Mouse (Mus musculus): ENCODE results near the gene Heatr5b. TPM values are rescaled to one million over a fixed set of nuclear protein-coding genes. Genes with fewer than 3 reads are reported as not detected.

The Heatr5b gene
- total and polyA plus RNA-seq, 3 experiments: 9.8 to 19.9 TPM; not detected in 1

DNA sequence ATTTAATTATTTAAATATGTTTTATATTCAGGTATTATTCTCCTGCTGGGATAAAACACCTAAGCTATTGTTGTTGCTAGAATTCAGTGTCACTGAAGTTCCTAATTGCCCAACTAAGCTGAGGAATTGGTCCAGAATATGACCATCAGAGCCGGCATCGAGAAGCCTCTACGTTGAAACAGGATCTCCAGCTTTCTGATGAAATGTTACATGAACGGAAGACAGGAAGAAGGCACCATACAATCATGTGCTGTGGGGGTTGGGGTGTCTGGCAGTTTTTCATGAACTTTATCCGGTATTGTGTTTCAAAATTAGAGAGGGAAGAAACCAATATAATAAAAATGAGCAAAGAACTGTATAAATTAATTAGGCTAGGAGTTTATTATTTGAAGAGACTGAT lies 71.9 kb downstream of the Heatr5b start:
- Histone ChIP-seq H3K9me3 (replicated peaks; ENCODE audit: insufficient read depth, low read length) (no peaks in the 10 kb centered on the region), H3K27me3 (ENCODE audit: control insufficient read depth in 1 of 2, insufficient read depth in 2 of 2, low read length in 2 of 2) (no peaks in the 10 kb centered on the region), H3K27ac (ENCODE audit: control insufficient read depth, low read depth, low read length) (no peak overlapping the region), H3K36me3 (ENCODE audit: control insufficient read depth in 1 of 2, insufficient read depth in 2 of 2, low read length in 2 of 2) (peaks cover 0 to 2% of the 10 kb centered on the region in 2 experiments; a peak in 2 of 4 replicates), H3K4me3 (ENCODE audit: control insufficient read depth in 1 of 2, insufficient read depth in 1 of 2, low read depth in 2 of 2, low read length in 2 of 2) (no peak overlapping the region), H3K4me1 (ENCODE audit: control insufficient read depth in 1 of 2, insufficient read depth in 2 of 2, low read length in 2 of 2) (no peaks in the 10 kb centered on the region), H3K9ac (ENCODE audit: control insufficient read depth, low read depth, low read length, poor library complexity, severe bottlenecking) (no peak overlapping the region), H3K79me2 (ENCODE audit: control insufficient read depth, insufficient read depth, low read length, poor library complexity) (no peaks in the 10 kb centered on the region)
- TF ChIP-seq USF2 (IDR thresholded peaks at IDR 0.05; ENCODE audit: borderline replicate concordance in 1 of 2, insufficient read depth in 1 of 2, low read depth in 1 of 2, low read length in 2 of 2) (no peak), JUND (IDR thresholded peaks at IDR 0.05; ENCODE audit: low read depth, low read length) (no peak), SIN3A (IDR thresholded peaks at IDR 0.05; ENCODE audit: low read length) (no peak), SMC3 (IDR thresholded peaks at IDR 0.05; ENCODE audit: low read depth, low read length) (no peak), ZKSCAN1 (IDR thresholded peaks at IDR 0.05; ENCODE audit: low read depth, low read length) (no peak), E2F4 (IDR thresholded peaks at IDR 0.05; ENCODE audit: borderline replicate concordance, low read depth, low read length) (no peak), GABPA (IDR thresholded peaks at IDR 0.05; ENCODE audit: low read depth, low read length) (no peak), MAFK (IDR thresholded peaks at IDR 0.05; ENCODE audit: borderline replicate concordance, low read depth, low read length) (no peak), NELFE (IDR thresholded peaks at IDR 0.05; ENCODE audit: low read depth, low read length) (no peak), MYB (IDR thresholded peaks at IDR 0.05; ENCODE audit: low read depth, low read length) (no peak), POLR2AphosphoS2 (IDR thresholded peaks at IDR 0.05; ENCODE audit: low read length) (no peak), CHD2 (IDR thresholded peaks at IDR 0.05; ENCODE audit: low read length) (no peak), CTCF (IDR thresholded peaks at IDR 0.05 in 2 of 3, conservative IDR thresholded peaks at IDR 0.05 in 1 of 3; ENCODE audit: control insufficient read depth in 1 of 3, insufficient read depth in 1 of 3, low read depth in 2 of 3, low read length in 3 of 3, poor library complexity in 1 of 3, severe bottlenecking in 1 of 3) (no peak), MXI1 (IDR thresholded peaks at IDR 0.05; ENCODE audit: low read depth, low read length) (no peak), USF1 (IDR thresholded peaks at IDR 0.05; ENCODE audit: low read depth, low read length) (no peak), RAD21 (IDR thresholded peaks at IDR 0.05; ENCODE audit: low read depth, low read length) (no peak), MEF2A (IDR thresholded peaks at IDR 0.05; ENCODE audit: extremely low read depth, insufficient replicate concordance, low read depth, low read length, poor library complexity, severe bottlenecking) (no peak)
- DNase-seq (ENCODE audit: low read depth, low spot score): no peak

DNA sequence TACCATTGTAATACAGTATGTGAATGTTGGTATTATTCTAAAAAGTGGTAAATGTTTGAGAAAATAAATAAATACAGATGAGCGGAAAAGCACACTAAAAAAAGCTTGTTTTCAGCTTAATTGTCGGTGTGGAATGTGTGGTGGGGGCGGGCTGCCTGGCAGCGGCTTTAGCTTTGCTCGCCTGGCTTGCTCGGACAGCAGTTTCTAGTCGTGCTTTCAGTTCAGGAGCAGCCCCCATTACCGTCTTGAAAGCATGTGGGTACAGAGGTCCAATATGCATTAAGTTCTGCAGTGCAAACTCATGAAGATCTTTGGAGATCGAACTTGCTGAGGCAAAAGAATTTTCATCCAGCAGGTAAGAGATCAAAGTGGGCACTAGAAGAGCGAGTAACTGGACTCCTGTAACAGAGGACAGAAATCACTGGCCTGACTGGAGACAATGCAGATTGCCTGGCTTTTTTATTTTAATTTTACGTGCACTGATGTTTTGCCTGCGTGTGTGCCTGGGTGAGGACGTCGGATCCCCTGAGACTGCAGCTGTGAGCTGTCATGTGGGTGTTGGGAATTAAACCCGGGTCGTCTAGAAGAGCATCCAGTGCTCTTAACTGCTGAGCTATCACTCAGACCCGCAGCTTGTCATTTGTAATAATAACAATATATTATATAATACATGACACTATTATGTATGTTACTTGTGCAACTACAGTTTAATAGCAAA lies 82.1 kb downstream of the Heatr5b start:
- no peak overlapping the region for H3K4me3 ChIP-seq (ENCODE audit: control insufficient read depth in 1 of 2, insufficient read depth in 1 of 2, low read depth in 2 of 2, low read length in 2 of 2)
- H3K79me2 ChIP-seq (ENCODE audit: control insufficient read depth, insufficient read depth, low read length, poor library complexity): no peaks in the 10 kb centered on the region
- H3K27me3 ChIP-seq (ENCODE audit: control insufficient read depth in 1 of 2, insufficient read depth in 2 of 2, low read length in 2 of 2): no peaks in the 10 kb centered on the region
- no peaks in the 10 kb centered on the region for H3K9me3 ChIP-seq (replicated peaks; ENCODE audit: insufficient read depth, low read length)
- DNase-seq (ENCODE audit: low read depth, low spot score): no peak
- no peaks in the 10 kb centered on the region for H3K36me3 ChIP-seq (ENCODE audit: control insufficient read depth in 1 of 2, insufficient read depth in 2 of 2, low read length in 2 of 2)
- no peak for TF ChIP-seq CHD2 (IDR thresholded peaks at IDR 0.05; ENCODE audit: low read length)
- no peak for TF ChIP-seq POLR2AphosphoS2 (IDR thresholded peaks at IDR 0.05; ENCODE audit: low read length)
- no peak for TF ChIP-seq JUND (IDR thresholded peaks at IDR 0.05; ENCODE audit: low read depth, low read length)
- no peak for TF ChIP-seq CHD1 (IDR thresholded peaks at IDR 0.05; ENCODE audit: low read depth, low read length)
- TF ChIP-seq BHLHE40 (IDR thresholded peaks at IDR 0.05; ENCODE audit: borderline replicate concordance, low read depth, low read length): no peak
- no peak for TF ChIP-seq KAT2A (conservative IDR thresholded peaks at IDR 0.05; ENCODE audit: low read depth, low read length)
- no peak for TF ChIP-seq TBP (IDR thresholded peaks at IDR 0.05; ENCODE audit: low read depth, low read length)
- no peak for TF ChIP-seq ZKSCAN1 (IDR thresholded peaks at IDR 0.05; ENCODE audit: low read depth, low read length)
- no peak for TF ChIP-seq MXI1 (IDR thresholded peaks at IDR 0.05; ENCODE audit: low read depth, low read length)
- H3K4me1 ChIP-seq (ENCODE audit: control insufficient read depth in 1 of 2, insufficient read depth in 2 of 2, low read length in 2 of 2): no peaks in the 10 kb centered on the region
- H3K9ac ChIP-seq (ENCODE audit: control insufficient read depth, low read depth, low read length, poor library complexity, severe bottlenecking): no peak overlapping the region
- H3K27ac ChIP-seq (ENCODE audit: control insufficient read depth, low read depth, low read length): no peak overlapping the region

Measured in MEL (cell line).